Mouse (Mus musculus) adrenal gland, postnatal 4 days (tissue): ENCODE results near the gene Efcab2. TPM values are rescaled to one million over a fixed set of nuclear protein-coding genes. Genes with fewer than 3 reads are reported as not detected.
A peak's percentile ranks its signal among the peaks of the same experiment; 100 is the strongest.

Experiments
- DNase-seq, 2 experiments: peaks; one replicate each; pipeline ENCODE4 v3.0.0; 2021 to 2022; ENCODE audit warnings: low spot score in 2 of 2, mixed read lengths in 2 of 2
- long read RNA-seq, 2 experiments: library from polyadenylated mRNA; stranded (forward); transcript quantifications; one replicate each; pipeline ENCODE4 v2.0.0; 2021
- total RNA-seq, 2 experiments: library from RNA; stranded (reverse); gene quantifications; 2 replicates each; pipeline ENCODE4 v1.2.3; 2021

Gene Efcab2
- total RNA-seq = 1 to 10 TPM; 3.7 to 4.1 TPM
- long read RNA-seq, experiment 1, partial matches to known transcripts = 0 of 5 reads
- long read RNA-seq, experiment 1, other reads (novel, unspliced or antisense) = 3 of 5 reads
- long read RNA-seq, experiment 2, transcript Efcab2-201 (7 exons, 3,580 nt) = major isoform, 5 of 6 reads
- long read RNA-seq, experiment 2, partial matches to known transcripts = 0 of 6 reads
- long read RNA-seq, experiment 2, other reads (novel, unspliced or antisense) = 1 of 6 reads

DNA sequence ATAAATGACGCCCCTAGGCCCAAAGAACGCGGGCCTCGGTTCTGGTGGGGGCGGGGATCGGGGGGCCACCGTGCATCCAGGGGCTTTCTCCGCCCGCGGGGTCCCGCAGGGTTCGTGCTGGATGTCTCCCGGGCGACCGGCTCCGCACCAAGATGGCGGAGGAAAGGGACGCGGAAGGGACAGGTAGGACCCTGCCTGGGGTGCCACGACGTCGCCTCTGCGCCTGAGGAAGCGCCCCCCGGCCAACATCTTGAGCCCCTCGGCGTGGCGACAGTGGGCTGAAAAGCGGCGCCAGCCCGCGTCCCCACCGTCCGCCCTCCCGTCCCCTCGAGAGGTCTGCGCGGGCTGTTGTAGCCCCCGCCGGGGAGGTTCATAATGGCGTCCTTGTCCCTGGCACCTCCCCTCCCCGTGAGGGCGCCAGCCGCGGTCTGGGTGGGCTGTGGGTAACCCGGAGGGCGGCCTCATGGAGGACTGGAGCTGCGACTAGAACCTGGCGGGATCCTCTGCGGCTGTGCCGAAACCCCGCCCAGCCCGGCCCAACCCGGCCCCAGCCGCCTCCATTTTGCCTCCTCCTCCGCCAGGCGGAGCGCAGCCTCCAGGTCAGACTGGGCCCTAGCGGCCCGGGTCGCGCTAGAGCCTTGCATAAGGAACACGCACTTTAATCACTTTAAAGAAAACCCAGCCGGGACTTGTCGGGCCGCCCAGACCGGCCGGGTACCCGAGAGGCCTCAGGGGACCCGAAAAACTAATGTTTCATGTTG, at the start of gene Efcab2:
TSS of gene Efcab2 (plus strand) at position 135 of the 761 bp plus-strand sequence.
- peak; percentile 84 to 88 for DNase-seq

DNA sequence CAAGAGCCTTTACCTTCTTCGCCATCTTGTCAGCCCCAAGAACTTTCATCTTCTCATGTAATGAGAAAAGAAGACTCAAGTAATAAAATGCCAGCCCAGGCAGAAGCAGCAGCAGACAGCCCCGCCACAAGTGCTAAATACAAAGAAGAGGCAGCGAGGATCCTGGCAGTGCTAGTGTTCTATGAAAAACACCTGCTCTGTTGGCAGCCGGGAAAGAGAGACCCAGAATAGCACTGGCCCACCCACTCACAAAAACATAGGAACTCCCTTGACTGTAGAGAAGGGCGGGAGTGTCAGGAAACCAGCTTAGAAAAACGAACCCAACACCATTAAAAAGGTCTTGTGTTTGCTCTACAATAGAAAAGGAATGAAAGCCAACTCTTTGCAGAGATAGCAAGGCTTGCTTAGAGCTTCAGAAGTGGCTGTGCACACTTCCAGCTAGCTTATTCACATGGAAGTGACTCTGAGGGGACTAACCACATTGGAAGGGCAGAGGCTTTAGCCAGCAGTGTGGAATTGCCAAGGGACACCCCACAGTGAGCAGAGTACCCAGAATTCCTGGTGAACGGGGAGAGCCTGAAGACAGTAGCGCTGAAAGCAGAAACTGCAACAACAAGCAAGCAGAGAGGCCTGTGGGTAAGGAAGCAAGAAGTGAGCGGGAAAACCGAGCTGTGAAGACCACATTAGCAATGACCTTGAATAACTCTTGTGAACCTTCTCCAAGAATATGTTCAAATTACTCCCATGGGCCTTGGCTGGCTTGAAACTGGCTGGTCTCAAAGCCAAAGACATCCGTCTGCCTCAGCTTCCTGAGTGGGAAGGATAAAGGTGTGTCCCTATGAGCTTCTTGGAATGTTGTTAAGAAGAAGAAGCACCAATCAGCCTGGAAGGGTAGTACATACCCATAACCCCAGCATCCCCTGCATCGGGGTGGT, 47.8 kb upstream of the Efcab2 start:
- DNase-seq = no peak

DNA sequence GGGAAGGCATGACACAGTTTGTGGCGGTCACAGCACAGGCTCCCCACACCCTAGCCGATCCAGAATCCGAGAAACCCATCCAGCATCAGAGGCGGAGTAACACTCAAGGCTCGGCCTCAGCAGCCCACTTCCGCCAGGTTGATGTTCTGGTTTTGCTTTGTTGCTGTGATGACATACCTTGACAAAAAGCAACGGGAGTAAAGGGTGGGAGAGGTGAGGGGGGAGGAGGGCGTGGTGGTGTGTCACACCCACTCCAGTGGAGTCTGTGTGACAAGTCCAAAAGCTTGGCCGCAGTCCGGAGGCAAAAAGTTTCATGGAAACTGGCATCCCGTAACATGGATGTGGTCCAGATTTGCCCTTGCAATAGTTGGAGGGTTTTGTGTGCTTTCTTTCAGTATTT, 45.6 kb upstream of the Efcab2 start:
- DNase-seq = no peak

DNA sequence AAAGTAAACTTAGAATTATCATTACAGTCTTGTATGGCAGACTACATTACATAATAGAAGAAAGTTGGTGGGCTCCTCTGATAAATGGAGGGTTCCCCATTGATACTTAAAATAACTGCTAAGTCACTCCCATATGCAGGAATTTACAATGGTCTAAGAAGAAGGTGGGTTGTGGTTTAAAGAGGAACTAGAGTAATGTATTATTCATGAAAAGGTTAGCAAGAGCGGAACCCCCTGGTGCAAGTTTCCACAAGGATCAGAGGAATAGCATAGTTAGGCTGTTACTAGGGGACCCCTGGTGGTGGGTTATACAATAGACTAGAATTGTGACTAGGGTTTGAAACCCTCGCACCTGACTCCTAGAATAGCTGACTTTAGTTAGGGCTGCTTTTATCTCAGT, 45.2 kb upstream of the Efcab2 start:
- DNase-seq = no peak

GRCm38 (mm10) chr1:178365171-178365570, 40.7 kb upstream of the Efcab2 start:
- no peak for DNase-seq

DNA sequence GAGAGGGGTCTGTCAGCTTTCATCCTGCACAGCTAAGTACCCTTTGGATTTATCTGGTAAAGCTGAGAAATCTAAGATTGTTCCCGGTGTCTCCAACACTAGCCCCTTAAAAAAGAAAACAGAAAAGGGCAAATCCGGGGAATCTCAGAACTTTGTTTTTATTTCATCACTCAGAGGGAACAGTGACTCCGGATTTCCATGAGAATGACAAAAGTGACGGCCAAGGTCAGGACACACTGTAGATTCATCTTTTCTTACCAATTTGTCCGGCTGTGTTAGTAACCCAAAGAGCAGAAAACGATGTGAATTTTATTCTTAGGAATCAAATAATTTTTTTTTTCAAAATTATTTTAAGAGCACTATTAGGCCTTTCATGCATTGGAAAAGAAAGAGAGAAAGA, 37.8 kb upstream of the Efcab2 start:
- DNase-seq = no peak

DNA sequence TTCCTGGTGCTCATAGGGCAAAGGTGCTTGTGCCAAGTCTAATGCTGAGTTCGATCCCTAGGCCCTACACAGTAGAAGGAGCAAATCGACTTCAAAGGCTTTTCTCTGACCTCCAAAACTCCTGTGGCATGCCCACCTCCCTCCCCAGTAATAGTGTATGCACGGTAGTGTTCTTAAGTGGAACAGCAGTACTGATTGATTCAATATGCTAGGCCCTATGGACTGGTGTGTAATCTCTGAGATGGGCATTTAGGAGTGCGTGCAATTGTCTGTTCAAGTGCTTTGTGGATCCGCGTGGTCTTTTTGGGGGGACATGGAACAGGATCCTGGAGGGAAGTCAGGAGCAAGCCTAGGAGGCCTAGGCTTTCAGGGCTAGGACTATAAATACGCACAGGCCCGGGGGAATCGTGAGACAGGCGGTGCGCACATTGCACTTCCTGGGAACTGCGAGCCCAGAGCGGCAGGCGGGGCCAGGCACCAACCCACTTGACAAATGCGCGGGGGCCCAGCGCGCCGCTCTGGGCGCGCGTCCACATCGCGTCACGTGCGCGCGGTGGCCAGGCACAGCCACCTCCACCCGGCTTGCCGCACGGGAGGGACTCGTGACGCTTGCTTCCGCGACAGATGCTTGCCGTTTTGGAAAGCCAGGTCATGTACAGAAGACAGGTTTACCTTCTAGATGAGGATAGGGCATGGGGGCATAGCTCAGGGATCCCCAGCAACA, 37.2 kb upstream of the Efcab2 start:
- DNase-seq = peak; percentile 76 to 79

GRCm38 (mm10) chr1:178369272-178369651, 36.6 kb upstream of the Efcab2 start:
- DNase-seq = peak in 1 of 2 experiments; percentile 29

GRCm38 (mm10) chr1:178372681-178373080, 33.2 kb upstream of the Efcab2 start:
- no peak for DNase-seq

DNA sequence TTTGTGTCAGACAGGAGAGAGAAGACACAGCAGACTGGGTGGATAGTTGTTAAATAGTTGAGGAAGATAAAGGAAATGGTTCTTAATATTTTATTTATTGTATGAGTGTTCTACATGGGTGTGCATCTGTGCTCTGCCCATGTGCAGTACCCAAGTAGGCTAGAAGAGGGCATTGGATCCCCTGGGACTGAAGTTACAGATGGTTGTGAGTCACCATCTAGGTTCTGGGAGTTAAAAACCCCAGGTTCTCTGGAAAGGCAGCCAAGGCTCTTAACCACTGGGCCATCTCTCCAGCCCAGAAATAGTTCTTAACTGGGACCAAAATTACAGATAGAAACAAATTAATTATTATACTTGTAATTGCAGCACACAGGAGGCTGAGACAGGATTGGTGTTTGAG, 30.5 kb upstream of the Efcab2 start:
- DNase-seq = no peak

GRCm38 (mm10) chr1:178376061-178376460, 29.8 kb upstream of the Efcab2 start:
- DNase-seq = no peak

- DNase-seq = no peak
Measured at GRCm38 (mm10) chr1:178376907-178377306, 29.0 kb upstream of the Efcab2 start.

DNA sequence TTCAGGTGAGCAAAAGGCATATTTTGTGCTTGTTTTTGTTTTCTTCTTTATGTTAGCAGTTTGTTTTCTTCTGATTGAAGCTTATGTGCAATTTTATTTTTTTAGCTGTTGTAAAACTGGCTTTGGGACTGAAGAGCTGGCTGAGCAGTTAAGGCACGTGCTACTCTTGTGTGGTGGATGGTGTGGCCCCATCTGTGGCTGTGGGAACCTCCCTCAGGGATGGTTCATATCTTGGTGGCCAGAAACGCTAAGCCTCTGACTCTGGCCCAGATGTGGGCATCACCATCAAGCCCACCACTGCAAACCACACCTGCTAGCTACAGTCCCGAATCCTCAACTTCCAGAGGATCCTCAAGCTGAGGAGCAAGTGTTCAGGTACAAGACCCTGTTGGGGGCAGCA, 27.8 kb upstream of the Efcab2 start:
- DNase-seq = no peak

DNA sequence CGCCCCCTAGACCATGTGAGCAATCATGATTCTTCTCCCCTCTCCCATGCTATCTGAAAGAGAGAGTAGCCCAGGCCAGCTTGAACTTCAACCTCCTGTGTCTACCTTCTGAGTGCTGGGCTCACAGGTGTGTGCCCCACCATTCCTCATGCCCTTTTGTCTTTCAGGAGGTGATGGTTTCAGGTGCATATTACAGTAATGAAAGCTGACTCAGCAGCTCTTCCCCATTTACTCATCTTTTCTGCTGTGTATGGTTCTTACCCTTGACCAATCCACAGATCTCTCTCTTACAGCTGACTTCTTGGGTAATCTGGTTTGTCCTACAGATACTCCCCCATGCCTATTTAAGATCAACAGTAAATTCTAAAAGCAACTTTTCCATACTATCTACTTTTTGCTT, 26.7 kb upstream of the Efcab2 start:
- DNase-seq = no peak

- DNase-seq = no peak
Measured at GRCm38 (mm10) chr1:178382165-178382564, 23.7 kb upstream of the Efcab2 start.

- DNase-seq = no peak
Measured at GRCm38 (mm10) chr1:178388802-178389201, 17.1 kb upstream of the Efcab2 start.

GRCm38 (mm10) chr1:178389401-178389800, 16.5 kb upstream of the Efcab2 start:
- DNase-seq = no peak

DNA sequence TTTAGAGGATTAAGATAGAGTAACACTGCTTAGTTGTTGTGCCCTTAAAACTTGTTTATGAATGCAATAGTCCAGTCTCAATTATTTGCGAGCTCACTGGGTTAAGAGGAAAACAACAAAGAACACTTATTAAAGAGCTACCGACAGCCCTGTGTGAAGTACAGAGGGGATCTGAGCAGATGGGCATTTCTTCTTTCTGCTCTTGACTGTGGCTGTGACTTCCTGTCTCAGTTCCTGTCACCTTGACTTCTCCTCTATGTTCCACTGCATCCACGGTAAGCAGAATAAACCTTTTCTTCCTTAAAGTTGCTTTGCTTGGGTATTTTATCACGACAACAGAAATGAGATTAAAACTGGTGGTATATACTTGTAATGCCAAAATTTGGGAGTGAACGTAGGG, 12.9 kb upstream of the Efcab2 start:
- DNase-seq = no peak

DNA sequence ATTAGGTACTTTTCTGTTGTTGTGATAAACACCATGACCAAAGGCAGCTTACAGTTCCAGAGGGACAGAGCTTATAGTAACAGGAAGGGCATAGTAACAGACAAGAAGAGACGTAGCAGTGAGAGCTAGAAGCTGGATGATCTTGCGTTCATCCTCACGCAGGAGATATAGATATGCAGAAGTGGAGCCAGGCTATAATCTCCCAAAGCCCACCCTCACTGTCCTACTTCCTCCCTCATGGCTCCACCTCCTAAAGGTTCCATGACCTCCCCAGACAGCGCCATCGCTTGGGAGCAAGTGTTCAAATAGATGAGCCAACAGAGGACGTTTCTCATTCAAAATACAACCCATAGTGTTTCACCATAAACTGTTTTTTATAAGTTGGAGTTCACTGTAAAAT, 10.8 kb upstream of the Efcab2 start:
- no peak for DNase-seq

GRCm38 (mm10) chr1:178396383-178396782, 9.5 kb upstream of the Efcab2 start:
- peak in 1 of 2 experiments; percentile 16 for DNase-seq

GRCm38 (mm10) chr1:178399879-178400278, 6.0 kb upstream of the Efcab2 start:
- DNase-seq = no peak
